8 mouse cellular contexts compared by ENCODE assay signal in genomic region chr4:133297801-133298238, GRCm38 (mm10). TPM values are rescaled to one million over a fixed set of nuclear protein-coding genes. Genes with fewer than 3 reads are reported as not detected.
DNase-seq lines count a peak whose midpoint lies in the region; ATAC-seq lines count a peak whose summit lies in the region.

No protein-coding gene starts in this region.

- 3% methylated on average over 5 of the region's 5 CpGs for WGBS in hindbrain, embryonic 14.5 days

- peaks cover 22% of the 10 kb centered on the region for H3K4me1 ChIP-seq in hindbrain, embryonic 14.5 days (replicated peaks; ENCODE audit: control insufficient read depth, insufficient read depth, low read length)

- H3K4me2 ChIP-seq in hindbrain, embryonic 14.5 days (replicated peaks) = no peak overlapping the region

- peak overlapping the region; percentile 68 for H3K27ac ChIP-seq in hindbrain, embryonic 14.5 days

- peak; percentile 84 for ATAC-seq in hindbrain, embryonic 14.5 days (ENCODE audit: low FRiP score)

- H3K36me3 ChIP-seq in hindbrain, embryonic 14.5 days (replicated peaks; ENCODE audit: control insufficient read depth, insufficient read depth) = peaks cover 38% of the 10 kb centered on the region

- no peak overlapping the region for H3K4me3 ChIP-seq in hindbrain, embryonic 14.5 days (replicated peaks; ENCODE audit: low read length)

- no peaks in the 10 kb centered on the region for H3K27me3 ChIP-seq in hindbrain, embryonic 14.5 days (ENCODE audit: control insufficient read depth, insufficient read depth, low read length)

- no peaks in the 10 kb centered on the region for H3K9me3 ChIP-seq in hindbrain, embryonic 14.5 days (ENCODE audit: control insufficient read depth, low read length)

- peak; percentile 57 for DNase-seq in R1 (ENCODE audit: low read depth, low spot score)
- DNase-seq in cerebellum, postnatal 36 days = peak; percentile 92 to 94
- peak; percentile 85 to 90 for DNase-seq in frontal cortex, postnatal 36 days (ENCODE audit: low spot score in 2 of 2)
- peak; percentile 91 for DNase-seq in hindbrain, embryonic 14.5 days (ENCODE audit: low spot score)
- DNase-seq in left cerebral cortex, adult 18-20 months (ENCODE audit: low spot score in 2 of 2) = peak; percentile 84
- peak; percentile 87 for DNase-seq in lung, postnatal 4 days
- peak; percentile 86 for DNase-seq in right cerebral cortex, adult 18-20 months
- peak; percentile 71 for DNase-seq in urinary bladder, adult 2 months (ENCODE audit: low spot score)

- H3K9ac ChIP-seq in hindbrain, embryonic 14.5 days = peak overlapping the region; percentile 14; the same call in 1 of the 2 replicates

RNA-seq across cellular contexts. Expression of gene Tmem222, which starts 20.2 kb away (rescaled TPM):
- polyA plus RNA-seq in hindbrain, embryonic 14.5 days (2014; fragmentation: Nextera tagmentation; extraction: Ambion mirVana) = 119 and 121 TPM in 2 replicates
- 10 to 100 TPM; 88.3 to 97.2 TPM for total RNA-seq in left cerebral cortex, adult 18-20 months (2021)
- polyA plus RNA-seq in urinary bladder, adult 2 months (2012; rRNA removed) = 81.0 and 92.6 TPM in 2 replicates

RNA-seq across cellular contexts. Expression of gene Sytl1, which starts 34.9 kb away (rescaled TPM):
- polyA plus RNA-seq in hindbrain, embryonic 14.5 days (2014; fragmentation: Nextera tagmentation; extraction: Ambion mirVana) = 0.26 and 0.43 TPM in 2 replicates
- total RNA-seq in left cerebral cortex, adult 18-20 months (2021) = 1 to 10 TPM; 6.7 to 7.3 TPM
- polyA plus RNA-seq in urinary bladder, adult 2 months (2012; rRNA removed) = 67.1 and 79.6 TPM in 2 replicates

RNA-seq across cellular contexts. Expression of gene Wdtc1, which starts 55.5 kb away (rescaled TPM):
- 25.6 and 27.0 TPM in 2 replicates for polyA plus RNA-seq in hindbrain, embryonic 14.5 days (2014; fragmentation: Nextera tagmentation; extraction: Ambion mirVana)
- total RNA-seq in left cerebral cortex, adult 18-20 months (2021) = 10 to 100 TPM; 61.2 to 68.1 TPM
- 24.7 and 35.5 TPM in 2 replicates for polyA plus RNA-seq in urinary bladder, adult 2 months (2012; rRNA removed)

RNA-seq across cellular contexts. Expression of gene Map3k6, which starts 57.2 kb away (rescaled TPM):
- polyA plus RNA-seq in hindbrain, embryonic 14.5 days (2014; fragmentation: Nextera tagmentation; extraction: Ambion mirVana) = 1.7 and 3.0 TPM in 2 replicates
- 1 to 10 TPM; 5.8 to 7.4 TPM for total RNA-seq in left cerebral cortex, adult 18-20 months (2021)
- 23.8 and 24.2 TPM in 2 replicates for polyA plus RNA-seq in urinary bladder, adult 2 months (2012; rRNA removed)

Comparison
In these comparisons a context has a peak if more than half of its experiments do, and no peak if none do; other contexts are left out.
1. RNA of gene Sytl1, which starts 34.9 kb away (polyA plus RNA-seq): 67.1 to 79.6 TPM in urinary bladder, adult 2 months; 0.26 to 0.43 TPM in hindbrain, embryonic 14.5 days; every median in the first group is over 10 times any median in the second.
2. Peak in every context shown above with its lines, with median percentiles within 50 percentile points of each other: DNase-seq.